Mouse (Mus musculus) small intestine, adult 2 months (tissue): Measurements from ENCODE around the gene Lman1l.

Source experiments
- CTCF ChIP-seq: fragments of 200-500 bp; IDR thresholded peaks from 2 replicates; pipeline ENCODE4 v1.5.1; 2012; ENCODE audit warnings: low read depth, mild to moderate bottlenecking, control low read depth, inconsistent platforms, low read length, moderate library complexity, mixed read lengths; ENCODE audit not compliant: insufficient replicate concordance, insufficient read length; ENCODE audit errors: extremely low read depth
- POLR2A ChIP-seq: fragments of 200-500 bp; IDR thresholded peaks from 2 replicates; pipeline ENCODE4 v1.6.1; 2012; ENCODE audit warnings: low read depth, mild to moderate bottlenecking, control low read depth, inconsistent platforms, low read length, moderate library complexity

GRCm38 (mm10) chr9:57558625-57559024 lies 61.9 kb downstream of the Lman1l start:
- TF ChIP-seq CTCF (no peak), POLR2A (no peak)
